Mouse (Mus musculus) midbrain, embryonic 15.5 days (tissue): ENCODE data around the gene B9d1. TPM values are rescaled to one million over a fixed set of nuclear protein-coding genes. Genes with fewer than 3 reads are reported as not detected.

Experiments used
- ATAC-seq: fragments of 200-750 bp; cut with Nextera tagmentation; replicated peaks from 2 replicates; pipeline ENCODE4 v1.8.0; 2017; ENCODE audit warnings: moderate TSS enrichment
- H3K27ac ChIP-seq: fragments of 300-500 bp; sonication (generic); 2 replicates; pipeline ENCODE4 v1.5.1; 2015; ENCODE audit warnings: mild to moderate bottlenecking, inconsistent platforms
- H3K27me3 ChIP-seq: fragments of 300-500 bp; sonication (generic); replicated peaks from 2 replicates; pipeline ENCODE4 v1.6.1; 2015; ENCODE audit warnings: inconsistent platforms
- H3K36me3 ChIP-seq: fragments of 300-500 bp; sonication (generic); replicated peaks from 2 replicates; pipeline ENCODE4 v1.6.1; 2015; ENCODE audit warnings: inconsistent platforms
- H3K4me1 ChIP-seq: fragments of 300-500 bp; sonication (generic); 2 replicates; pipeline ENCODE4 v1.6.1; 2015; ENCODE audit warnings: inconsistent platforms
- H3K4me2 ChIP-seq: fragments of 300-500 bp; sonication (generic); 2 replicates; pipeline ENCODE4 v1.6.1; 2015; ENCODE audit warnings: inconsistent platforms, mild to moderate bottlenecking, moderate library complexity
- H3K4me3 ChIP-seq: fragments of 300-500 bp; sonication (generic); 2 replicates; pipeline ENCODE4 v1.5.1; 2015; ENCODE audit warnings: mild to moderate bottlenecking, inconsistent platforms
- H3K9ac ChIP-seq: fragments of 300-500 bp; sonication (generic); 2 replicates; pipeline ENCODE4 v1.6.1; 2015; ENCODE audit warnings: mild to moderate bottlenecking, inconsistent platforms
- H3K9me3 ChIP-seq: fragments of 300-500 bp; sonication (generic); 2 replicates; pipeline ENCODE4 v1.6.1; 2016; ENCODE audit warnings: inconsistent platforms
- WGBS: fragments of 180-500 bp; shearing (Covaris S2); methylation state at CpG from one replicate; pipeline ENCODE4 v1.1.7; 2015; ENCODE audit warnings: mixed read lengths; 5-methylcytosine and 5-hydroxymethylcytosine counted together
- polyA plus RNA-seq: library from polyadenylated mRNA; unstranded; fragments of >200 nt; fragmentation: Nextera tagmentation; extraction: Ambion mirVana; gene quantifications from 2 replicates; pipeline ENCODE4 v1.2.1, GENCODE M21; 2015

The B9d1 gene
- polyA plus RNA-seq, 1 experiment from 2014 or later: 34.9 TPM

DNA sequence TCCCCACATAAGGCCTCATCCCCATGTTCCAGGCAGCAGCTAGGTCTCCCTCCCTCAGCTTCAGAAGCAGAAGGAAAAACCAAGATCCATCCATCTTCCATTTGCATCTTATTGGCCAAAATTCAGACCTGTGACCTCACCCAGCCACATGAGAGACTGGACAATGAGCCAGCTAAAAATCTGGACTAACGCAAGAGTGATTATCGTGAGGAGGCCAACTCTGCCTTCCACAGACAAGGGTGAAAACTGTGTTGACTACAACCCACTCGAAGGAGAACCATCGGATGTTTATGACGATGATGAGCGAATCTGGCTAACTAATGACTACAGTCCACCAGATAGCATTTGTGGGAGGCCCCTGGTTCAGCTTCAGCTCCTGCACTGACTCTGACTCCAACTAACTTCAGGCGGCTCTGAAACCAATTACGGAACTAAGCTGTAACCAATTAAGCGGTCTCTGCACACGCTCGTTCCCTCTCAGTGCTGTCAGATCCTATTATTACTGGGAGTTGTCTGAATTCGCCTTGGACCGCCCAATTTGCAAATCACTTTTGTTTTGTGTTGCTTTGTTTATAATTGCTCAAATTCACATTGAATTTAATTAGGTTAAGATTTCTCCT is 21.6 kb upstream of the B9d1 start:
- peaks cover 23% of the 10 kb centered on the region for H3K4me1 ChIP-seq
- no peaks in the 10 kb centered on the region for H3K27me3 ChIP-seq
- 65% methylated on average over 13 of the region's 13 CpGs for WGBS
- no peaks in the 10 kb centered on the region for H3K36me3 ChIP-seq
- H3K4me3 ChIP-seq: no peak overlapping the region
- H3K27ac ChIP-seq: no peak overlapping the region
- no peak overlapping the region for H3K4me2 ChIP-seq
- no peak for ATAC-seq
- H3K9ac ChIP-seq: no peak overlapping the region
- no peaks in the 10 kb centered on the region for H3K9me3 ChIP-seq

- H3K4me3 ChIP-seq: no peak overlapping the region
- WGBS: 13% methylated on average over 10 of the region's 10 CpGs
- H3K9ac ChIP-seq: no peak overlapping the region
- peaks cover 28% of the 10 kb centered on the region for H3K4me1 ChIP-seq
- H3K27ac ChIP-seq: peak overlapping the region; percentile 74
- peaks cover 4% of the 10 kb centered on the region; the same call in 1 of the 2 replicates for H3K36me3 ChIP-seq
- no peaks in the 10 kb centered on the region for H3K27me3 ChIP-seq
- H3K4me2 ChIP-seq: 0 out of 2 replicates have a peak overlapping the region, but pooled peaks have one; percentile 14
- no peaks in the 10 kb centered on the region for H3K9me3 ChIP-seq
- no peak for ATAC-seq
These were observed 20.7 kb upstream of the B9d1 start for GRCm38 (mm10) chr11:61484256-61484612.

- Histone ChIP-seq H3K9me3 (no peaks in the 10 kb centered on the region), H3K4me2 (peak within 1 kb of the TSS; percentile 14), H3K4me1 (peaks cover 34% of the 10 kb centered on the region), H3K9ac (no peak within 1 kb of the TSS; the same call in 1 of the 2 replicates), H3K27ac (peak within 1 kb of the TSS; percentile 74), H3K27me3 (no peaks in the 10 kb centered on the region), H3K4me3 (no peak within 1 kb of the TSS), H3K36me3 (peaks cover 10% of the 10 kb centered on the region; the same call in 1 of the 2 replicates)
- ATAC-seq: peak; percentile 59
- 6% methylated on average over 20 of the region's 20 CpGs for WGBS
These were observed 20.1 kb upstream of the B9d1 start, which contains the start of gene Mfap4 for GRCm38 (mm10) chr11:61484613-61485540. TSS of gene Mfap4 (plus strand) at chr11:61485431.

- no peak for ATAC-seq
- Histone ChIP-seq H3K4me3 (no peak overlapping the region), H3K27me3 (no peaks in the 10 kb centered on the region), H3K9ac (no peak overlapping the region; the same call in 1 of the 2 replicates), H3K36me3 (peaks cover 16% of the 10 kb centered on the region; the same call in 1 of the 2 replicates), H3K27ac (peak overlapping the region; percentile 74; the same call in 1 of the 2 replicates), H3K4me2 (peak overlapping the region; percentile 7; the same call in 1 of the 2 replicates), H3K4me1 (peaks cover 36% of the 10 kb centered on the region), H3K9me3 (no peaks in the 10 kb centered on the region)
- 60% methylated on average over 22 of the region's 22 CpGs for WGBS
These were observed 19.1 kb upstream of the B9d1 start for GRCm38 (mm10) chr11:61485541-61486457.

DNA sequence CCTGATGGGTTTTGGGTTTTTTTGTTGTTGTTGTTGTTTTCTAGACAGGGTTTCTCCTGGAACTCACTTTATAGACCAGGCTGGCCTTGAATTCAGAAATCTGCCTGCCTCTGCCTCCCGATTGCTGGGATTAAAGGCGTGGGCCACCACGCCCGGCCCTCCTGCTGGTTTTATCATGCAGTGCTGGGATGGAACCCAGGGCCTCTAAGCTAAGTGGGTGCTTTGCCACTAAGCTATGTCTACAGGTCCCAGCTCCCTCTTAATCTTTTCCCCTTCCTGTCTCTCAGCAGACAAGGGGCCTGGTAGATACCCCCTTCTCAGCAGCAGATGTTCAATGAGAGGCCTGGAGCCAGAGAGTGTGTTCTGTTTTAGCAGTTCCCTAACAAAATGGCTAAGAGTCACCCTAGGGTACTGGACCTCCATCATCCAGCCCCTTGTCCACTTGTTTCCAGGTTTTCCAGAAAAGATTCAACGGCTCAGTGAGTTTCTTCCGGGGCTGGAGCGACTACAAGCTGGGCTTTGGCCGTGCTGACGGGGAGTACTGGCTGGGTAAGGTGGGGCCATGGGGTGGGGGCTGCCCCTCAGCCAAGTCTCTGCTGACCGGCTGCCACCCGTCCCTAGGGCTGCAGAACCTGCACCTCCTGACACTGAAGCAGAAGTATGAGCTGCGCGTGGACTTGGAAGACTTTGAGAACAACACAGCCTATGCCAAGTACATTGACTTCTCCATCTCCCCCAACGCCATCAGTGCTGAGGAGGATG is 18.3 kb upstream of the B9d1 start:
- Histone ChIP-seq H3K4me1 (peaks cover 36% of the 10 kb centered on the region), H3K9ac (no peak overlapping the region), H3K4me2 (no peak overlapping the region), H3K36me3 (peaks cover 21% of the 10 kb centered on the region), H3K9me3 (no peaks in the 10 kb centered on the region), H3K27ac (0 out of 2 replicates have a peak overlapping the region, but pooled peaks have one; percentile 23), H3K4me3 (no peak overlapping the region), H3K27me3 (no peaks in the 10 kb centered on the region)
- 88% methylated on average over 14 of the region's 14 CpGs for WGBS
- ATAC-seq: no peak

DNA sequence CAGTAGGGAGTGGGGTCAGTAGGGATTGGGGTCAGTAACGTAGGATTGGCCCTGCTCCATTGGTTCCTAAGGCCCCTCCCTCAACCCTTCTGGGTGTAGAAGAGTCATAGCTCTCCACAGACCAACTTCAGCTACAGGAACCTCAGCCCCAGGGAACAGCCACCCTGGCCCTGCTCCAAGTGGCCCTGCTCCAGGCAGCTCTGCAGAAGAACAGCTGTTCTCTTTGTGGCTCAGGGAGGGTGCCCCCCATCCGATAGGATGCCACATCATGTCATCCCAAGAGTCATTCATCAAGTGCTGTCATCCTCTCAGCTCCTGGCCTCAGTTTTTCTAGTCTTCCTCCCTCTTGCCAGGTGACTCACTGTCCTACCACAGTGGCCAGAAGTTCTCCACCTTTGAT is 17.5 kb upstream of the B9d1 start:
- peaks cover 38% of the 10 kb centered on the region for H3K4me1 ChIP-seq
- no peak for ATAC-seq
- H3K4me3 ChIP-seq: no peak overlapping the region
- no peak overlapping the region for H3K9ac ChIP-seq
- no peaks in the 10 kb centered on the region for H3K27me3 ChIP-seq
- H3K36me3 ChIP-seq: peaks cover 21% of the 10 kb centered on the region
- H3K9me3 ChIP-seq: no peaks in the 10 kb centered on the region
- no peak overlapping the region for H3K27ac ChIP-seq
- WGBS: 46% methylated on average over 2 of the region's 2 CpGs
- no peak overlapping the region for H3K4me2 ChIP-seq

GRCm38 (mm10) chr11:61487936-61488335 is 17.0 kb upstream of the B9d1 start:
- H3K27me3 ChIP-seq: no peaks in the 10 kb centered on the region
- no peak overlapping the region for H3K4me3 ChIP-seq
- peaks cover 21% of the 10 kb centered on the region for H3K36me3 ChIP-seq
- peaks cover 43% of the 10 kb centered on the region for H3K4me1 ChIP-seq
- no peak overlapping the region for H3K9ac ChIP-seq
- H3K4me2 ChIP-seq: no peak overlapping the region
- H3K9me3 ChIP-seq: no peaks in the 10 kb centered on the region
- no peak overlapping the region for H3K27ac ChIP-seq
- ATAC-seq: no peak
- 91% methylated on average over 7 of the region's 7 CpGs for WGBS

GRCm38 (mm10) chr11:61489085-61489484 is 15.9 kb upstream of the B9d1 start:
- Histone ChIP-seq H3K4me3 (no peak overlapping the region), H3K27me3 (no peaks in the 10 kb centered on the region), H3K27ac (no peak overlapping the region), H3K9ac (no peak overlapping the region), H3K4me1 (peaks cover 47% of the 10 kb centered on the region), H3K4me2 (no peak overlapping the region), H3K9me3 (no peaks in the 10 kb centered on the region), H3K36me3 (peaks cover 21% of the 10 kb centered on the region)
- 89% methylated on average over 2 of the region's 2 CpGs for whole genome bisulfite sequencing
- ATAC-seq: no peak

- H3K4me3 ChIP-seq: no peak overlapping the region
- no peak overlapping the region for H3K27ac ChIP-seq
- H3K9ac ChIP-seq: no peak overlapping the region
- no peak overlapping the region for H3K4me2 ChIP-seq
- peaks cover 21% of the 10 kb centered on the region for H3K36me3 ChIP-seq
- H3K9me3 ChIP-seq: no peaks in the 10 kb centered on the region
- 97% methylated on average over 8 of the region's 8 CpGs for WGBS
- ATAC-seq: no peak
- H3K27me3 ChIP-seq: no peaks in the 10 kb centered on the region
- H3K4me1 ChIP-seq: peaks cover 43% of the 10 kb centered on the region
These were observed 15.1 kb upstream of the B9d1 start for GRCm38 (mm10) chr11:61489874-61490273.

DNA sequence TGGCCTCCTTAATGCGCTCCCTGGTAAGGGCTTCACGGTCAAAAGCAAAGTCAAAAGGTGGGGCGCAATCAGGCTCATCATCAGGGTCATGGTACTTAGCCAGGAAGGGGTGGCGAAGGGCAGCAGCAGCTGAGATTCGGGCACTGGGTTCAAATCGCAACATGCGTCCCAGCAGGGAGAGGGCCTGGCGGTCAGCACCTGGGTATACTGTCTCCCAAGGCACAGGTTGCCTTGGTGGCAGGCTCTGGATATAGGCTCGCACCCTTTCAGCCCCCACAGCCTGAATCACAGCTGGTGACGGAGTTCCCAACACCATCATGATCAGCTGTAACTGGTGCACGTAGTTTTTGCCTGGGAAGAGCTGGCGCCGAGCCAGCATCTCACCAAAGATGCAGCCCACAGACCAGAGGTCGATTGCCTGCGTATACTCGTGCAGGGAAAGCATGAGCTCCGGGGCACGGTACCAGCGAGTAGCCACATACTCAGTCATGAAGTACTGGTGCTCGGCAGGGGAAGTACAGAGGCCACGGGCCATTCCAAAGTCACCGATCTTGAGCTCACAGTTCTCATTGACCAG is 13.9 kb upstream of the B9d1 start:
- Histone ChIP-seq H3K9ac (no peak overlapping the region), H3K27ac (no peak overlapping the region), H3K4me1 (peaks cover 34% of the 10 kb centered on the region), H3K36me3 (peaks cover 21% of the 10 kb centered on the region), H3K9me3 (no peaks in the 10 kb centered on the region), H3K4me2 (no peak overlapping the region), H3K4me3 (no peak overlapping the region), H3K27me3 (no peaks in the 10 kb centered on the region)
- WGBS: 90% methylated on average over 22 of the region's 22 CpGs
- no peak for ATAC-seq
